ENCODE assay signal across 8 mouse cellular contexts in the genomic region with DNA sequence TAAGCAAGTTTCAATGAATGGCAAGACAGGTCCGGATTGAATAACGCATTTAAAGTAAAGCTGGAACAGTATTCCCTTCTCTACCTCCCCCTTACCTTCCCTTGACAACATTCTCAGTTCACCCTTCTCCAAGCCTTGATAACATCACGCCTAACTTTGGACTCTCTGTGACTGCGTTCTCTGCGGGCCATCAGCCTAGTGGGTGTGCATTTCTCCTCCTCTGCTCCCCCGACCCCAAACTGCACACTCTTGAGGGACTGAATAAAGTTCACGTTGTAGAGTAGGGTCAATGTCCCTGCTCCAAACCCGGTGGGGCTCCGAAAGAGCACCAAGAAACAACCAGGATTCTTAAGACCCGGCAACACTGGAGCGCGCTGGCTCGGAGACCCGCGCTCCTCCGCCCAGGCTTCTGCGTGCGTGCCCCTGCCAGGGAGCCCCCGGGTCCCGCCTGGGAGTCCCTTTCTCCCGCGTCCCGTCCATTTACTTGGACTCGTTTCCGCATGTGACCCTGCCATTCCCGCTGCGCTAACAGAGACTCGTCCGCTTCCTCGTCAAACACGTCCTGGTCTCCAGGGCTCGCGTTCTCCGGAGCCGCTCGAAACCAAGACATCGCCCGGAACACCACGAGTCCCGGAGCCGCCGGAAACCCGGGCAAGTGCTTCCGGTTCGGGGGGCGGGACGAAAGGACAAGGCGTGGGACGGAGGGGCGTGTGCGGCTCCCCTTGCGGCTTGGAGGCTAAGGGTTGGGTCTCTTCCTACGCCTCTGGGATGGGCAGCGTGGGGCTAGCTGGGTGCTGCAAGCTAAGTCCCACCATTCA. TPM values are rescaled to one million over a fixed set of nuclear protein-coding genes. Genes with fewer than 3 reads are reported as not detected.
DNase-seq lines count a peak whose midpoint lies in the region; ATAC-seq and TF ChIP-seq lines count a peak whose summit lies in the region.

Yae1d1 (minus strand) TSS at position 653 of the 818 bp plus-strand sequence.

- H3K9ac ChIP-seq in forebrain, embryonic 12.5 days = peak within 1 kb of the TSS; percentile 72
- peak within 1 kb of the TSS; percentile 71 for H3K9ac ChIP-seq in heart, postnatal 0 days (replicated peaks; ENCODE audit: low read depth, low read length)
- peak within 1 kb of the TSS; percentile 78 for H3K9ac ChIP-seq in liver, embryonic 16.5 days (ENCODE audit: low read depth, low read length)
- H3K9ac ChIP-seq in neural tube, embryonic 13.5 days = peak within 1 kb of the TSS; percentile 84

- H3K4me2 ChIP-seq in forebrain, embryonic 12.5 days = peak within 1 kb of the TSS; percentile 71
- H3K4me2 ChIP-seq in heart, postnatal 0 days (ENCODE audit: low read depth, low read length) = peak within 1 kb of the TSS; percentile 81
- H3K4me2 ChIP-seq in liver, embryonic 16.5 days (ENCODE audit: low read depth, low read length) = peak within 1 kb of the TSS; percentile 78
- peak within 1 kb of the TSS; percentile 69 for H3K4me2 ChIP-seq in neural tube, embryonic 13.5 days

- H3K27ac ChIP-seq in forebrain, embryonic 12.5 days = peak within 1 kb of the TSS; percentile 47
- H3K27ac ChIP-seq in heart, postnatal 0 days (ENCODE audit: low read depth) = peak within 1 kb of the TSS; percentile 88
- H3K27ac ChIP-seq in liver, embryonic 16.5 days (ENCODE audit: low read length) = peak within 1 kb of the TSS; percentile 63
- peak within 1 kb of the TSS; percentile 81 for H3K27ac ChIP-seq in neural tube, embryonic 13.5 days (replicated peaks)
- peak within 1 kb of the TSS; percentile 85 for H3K27ac ChIP-seq in testis, adult 2 months (ENCODE audit: control insufficient read depth, insufficient read depth, low read depth, low read length)

- peaks cover 15% of the 10 kb centered on the region for H3K4me1 ChIP-seq in E14TG2a.4 (replicated peaks; ENCODE audit: low read depth, low read length)
- H3K4me1 ChIP-seq in forebrain, embryonic 12.5 days = peaks cover 8% of the 10 kb centered on the region; the same call in 1 of the 2 replicates
- H3K4me1 ChIP-seq in heart, postnatal 0 days (ENCODE audit: control insufficient read depth, insufficient read depth) = peaks cover 14% of the 10 kb centered on the region; the same call in 1 of the 2 replicates
- peaks cover 3% of the 10 kb centered on the region; the same call in 1 of the 2 replicates for H3K4me1 ChIP-seq in liver, embryonic 16.5 days (ENCODE audit: control insufficient read depth, low read depth, low read length)
- H3K4me1 ChIP-seq in neural tube, embryonic 13.5 days (replicated peaks) = peaks cover 14% of the 10 kb centered on the region
- H3K4me1 ChIP-seq in testis, adult 2 months (ENCODE audit: control insufficient read depth, insufficient read depth, low read length) = no peaks in the 10 kb centered on the region; the same call in 1 of the 2 replicates

- H3K4me3 ChIP-seq in E14TG2a.4 (replicated peaks; ENCODE audit: low read length) = peak within 1 kb of the TSS; percentile 97
- H3K4me3 ChIP-seq in forebrain, embryonic 12.5 days (replicated peaks) = peak within 1 kb of the TSS; percentile 70
- peak within 1 kb of the TSS; percentile 62 for H3K4me3 ChIP-seq in heart, postnatal 0 days (ENCODE audit: low read depth, low read length)
- H3K4me3 ChIP-seq in liver, embryonic 16.5 days (ENCODE audit: low read depth, low read length) = peak within 1 kb of the TSS; percentile 82
- H3K4me3 ChIP-seq in neural tube, embryonic 13.5 days = peak within 1 kb of the TSS; percentile 79
- H3K4me3 ChIP-seq in testis, adult 2 months (ENCODE audit: control insufficient read depth, low read depth, low read length) = peak within 1 kb of the TSS; percentile 97

- peak; percentile 99 for ATAC-seq in forebrain, embryonic 12.5 days (ENCODE audit: low FRiP score)
- ATAC-seq in heart, postnatal 0 days (ENCODE audit: insufficient read depth, low read depth) = peak; percentile 97
- ATAC-seq in liver, embryonic 16.5 days (ENCODE audit: low read depth) = peak; percentile 90
- peak; percentile 99 for ATAC-seq in neural tube, embryonic 13.5 days (ENCODE audit: low read depth)

- peak; percentile 80 for DNase-seq in c-Kit-positive CD71-positive TER-119-positive erythroid progenitor cells, embryonic 14.5 days (ENCODE audit: low spot score)
- DNase-seq in heart, postnatal 0 days (ENCODE audit: low spot score) = peak; percentile 77
- peak; percentile 98 for DNase-seq in kidney, postnatal 4 days

- TF ChIP-seq CTCF in E14TG2a.4 (conservative IDR thresholded peaks at IDR 0.05; ENCODE audit: low read length) = no peak
- TF ChIP-seq CTCF in heart, postnatal 0 days (IDR thresholded peaks at IDR 0.05; ENCODE audit: low read depth) = peak; percentile 50
- TF ChIP-seq CTCF in testis, adult 2 months (IDR thresholded peaks at IDR 0.05; ENCODE audit: control insufficient read depth, insufficient read depth, insufficient replicate concordance, low read depth, low read length) = peak; percentile 36

- TF ChIP-seq EP300 in heart, postnatal 0 days (IDR thresholded peaks at IDR 0.05; ENCODE audit: low read depth) = no peak

- peak; percentile 71 for TF ChIP-seq POLR2A in testis, adult 2 months (IDR thresholded peaks at IDR 0.05; ENCODE audit: control insufficient read depth, low read depth, low read length)

- under 1% methylated on average over 54 of the region's 54 CpGs for WGBS in forebrain, embryonic 12.5 days
- WGBS in heart, postnatal 0 days = under 1% methylated on average over 54 of the region's 54 CpGs
- under 1% methylated on average over 54 of the region's 54 CpGs for WGBS in liver, embryonic 16.5 days (ENCODE audit: insufficient replicate concordance)
- under 1% methylated on average over 54 of the region's 54 CpGs for WGBS in neural tube, embryonic 13.5 days

- no peaks in the 10 kb centered on the region for H3K9me3 ChIP-seq in E14TG2a.4 (ENCODE audit: low read length)
- H3K9me3 ChIP-seq in forebrain, embryonic 12.5 days = no peaks in the 10 kb centered on the region
- H3K9me3 ChIP-seq in heart, postnatal 0 days (replicated peaks; ENCODE audit: control insufficient read depth, low read length) = no peaks in the 10 kb centered on the region
- no peaks in the 10 kb centered on the region for H3K9me3 ChIP-seq in liver, embryonic 16.5 days (replicated peaks; ENCODE audit: control insufficient read depth, low read length)
- H3K9me3 ChIP-seq in neural tube, embryonic 13.5 days = no peaks in the 10 kb centered on the region

- peaks cover 23% of the 10 kb centered on the region for H3K36me3 ChIP-seq in E14TG2a.4 (ENCODE audit: insufficient read depth, low read length)
- peaks cover 3% of the 10 kb centered on the region; the same call in 1 of the 2 replicates for H3K36me3 ChIP-seq in forebrain, embryonic 12.5 days (replicated peaks)
- 0 out of 2 replicates have a peak, but pooled peaks cover 6% of the 10 kb centered on the region for H3K36me3 ChIP-seq in heart, postnatal 0 days (replicated peaks; ENCODE audit: control insufficient read depth, insufficient read depth, low read length)
- no peaks in the 10 kb centered on the region for H3K36me3 ChIP-seq in liver, embryonic 16.5 days (ENCODE audit: control insufficient read depth, insufficient read depth)
- H3K36me3 ChIP-seq in neural tube, embryonic 13.5 days = no peaks in the 10 kb centered on the region
- no peaks in the 10 kb centered on the region for H3K36me3 ChIP-seq in testis, adult 2 months (ENCODE audit: control insufficient read depth, insufficient read depth, low read length)

- no peaks in the 10 kb centered on the region for H3K27me3 ChIP-seq in E14TG2a.4 (ENCODE audit: insufficient read depth, low read length)
- H3K27me3 ChIP-seq in forebrain, embryonic 12.5 days = no peaks in the 10 kb centered on the region
- H3K27me3 ChIP-seq in heart, postnatal 0 days (ENCODE audit: control insufficient read depth, insufficient read depth, low read length) = no peaks in the 10 kb centered on the region
- H3K27me3 ChIP-seq in liver, embryonic 16.5 days (ENCODE audit: control insufficient read depth, insufficient read depth, low read depth, low read length) = no peaks in the 10 kb centered on the region
- no peaks in the 10 kb centered on the region for H3K27me3 ChIP-seq in neural tube, embryonic 13.5 days
- no peaks in the 10 kb centered on the region for H3K27me3 ChIP-seq in testis, adult 2 months (ENCODE audit: control insufficient read depth, insufficient read depth, low read length)

RNA-seq across cellular contexts. Expression of gene Yae1d1, which starts in this region (rescaled TPM):
- 95.0 and 101 TPM in 2 replicates for polyA plus RNA-seq in forebrain, embryonic 12.5 days (2016; fragmentation: Nextera tagmentation; extraction: Ambion mirVana)
- total RNA-seq in heart, postnatal 0 days (2014; rRNA removed; ENCODE audit: low replicate concordance) = 21.3 and 45.1 TPM in 2 replicates
- 78.0 and 86.7 TPM in 2 replicates for polyA plus RNA-seq in heart, postnatal 0 days (2015; fragmentation: Nextera tagmentation; extraction: Ambion mirVana)
- polyA plus RNA-seq in liver, embryonic 16.5 days (2015; fragmentation: Nextera tagmentation; extraction: Ambion mirVana) = 15.6 and 17.4 TPM in 2 replicates
- polyA plus RNA-seq in neural tube, embryonic 13.5 days (2015; fragmentation: Nextera tagmentation; extraction: Ambion mirVana) = 86.0 and 93.3 TPM in 2 replicates
- 18.8 and 18.9 TPM in 2 replicates for polyA plus RNA-seq in testis, adult 2 months (2012; rRNA removed)

Comparison
In these comparisons a context has a peak if more than half of its experiments do, and no peak if none do; other contexts are left out.
1. Peak in every context shown above with its lines: DNase-seq, ATAC-seq, H3K4me3 ChIP-seq and H3K27ac ChIP-seq.